Comparison of ENCODE assay signal across 8 mouse cellular contexts in the genomic region with DNA sequence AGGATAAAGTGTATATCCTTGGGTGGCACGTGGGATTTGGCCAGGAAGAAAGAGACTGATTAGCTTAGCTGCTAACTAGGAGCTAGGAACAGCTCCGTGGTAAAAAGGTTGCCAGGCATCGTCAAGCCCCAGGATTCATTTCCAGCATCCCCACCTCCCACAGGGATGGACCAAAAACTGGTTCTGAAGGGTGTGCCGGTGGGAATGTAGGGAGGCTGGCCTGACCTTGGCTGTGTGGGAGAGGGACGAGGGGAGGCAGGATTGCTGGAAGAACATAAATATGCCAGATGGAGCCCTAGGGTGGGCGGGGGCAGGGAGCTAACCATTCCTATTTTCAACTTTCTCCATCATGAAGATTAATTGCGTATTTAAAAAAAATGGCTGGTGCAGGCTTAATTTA. TPM values are rescaled to one million over a fixed set of nuclear protein-coding genes. Genes with fewer than 3 reads are reported as not detected.
DNase-seq lines count a peak whose midpoint lies in the region; ATAC-seq and TF ChIP-seq lines count a peak whose summit lies in the region.

No protein-coding gene starts in this region.

- H3K27ac ChIP-seq in heart, embryonic 15.5 days = no peak overlapping the region
- H3K27ac ChIP-seq in heart, adult 2 months = no peak overlapping the region
- no peak overlapping the region for H3K27ac ChIP-seq in CH12.LX (ENCODE audit: insufficient read depth, low read depth)
- peak overlapping the region; percentile 58 for H3K27ac ChIP-seq in forebrain, embryonic 10.5 days

- 38% methylated on average over 7 of the region's 7 CpGs for WGBS in heart, embryonic 15.5 days
- WGBS in heart, adult 2 months = 55% methylated on average over 7 of the region's 7 CpGs
- 39% methylated on average over 7 of the region's 7 CpGs for WGBS in forebrain, embryonic 10.5 days

- no peaks in the 10 kb centered on the region for H3K27me3 ChIP-seq in heart, embryonic 15.5 days
- H3K27me3 ChIP-seq in heart, adult 2 months (ENCODE audit: control insufficient read depth, insufficient read depth, low read length) = no peaks in the 10 kb centered on the region
- H3K27me3 ChIP-seq in CH12.LX (replicated peaks) = no peaks in the 10 kb centered on the region
- H3K27me3 ChIP-seq in forebrain, embryonic 10.5 days (ENCODE audit: poor library complexity, severe bottlenecking) = no peaks in the 10 kb centered on the region

- H3K36me3 ChIP-seq in heart, embryonic 15.5 days = no peaks in the 10 kb centered on the region
- H3K36me3 ChIP-seq in heart, adult 2 months (ENCODE audit: control insufficient read depth, insufficient read depth, low read length) = no peaks in the 10 kb centered on the region
- H3K36me3 ChIP-seq in CH12.LX (replicated peaks in 1 of 2; ENCODE audit: control insufficient read depth in 1 of 2, insufficient read depth in 1 of 2, low read length in 1 of 2) = peaks cover 0 to 7% of the 10 kb centered on the region in 2 experiments
- H3K36me3 ChIP-seq in forebrain, embryonic 10.5 days (replicated peaks) = no peaks in the 10 kb centered on the region

- no peak for TF ChIP-seq RAD21 in CH12.LX (IDR thresholded peaks at IDR 0.05; ENCODE audit: low read depth, low read length)

- no peak for TF ChIP-seq CTCF in heart, adult 2 months (IDR thresholded peaks at IDR 0.05)
- no peak for TF ChIP-seq CTCF in CH12.LX (conservative IDR thresholded peaks at IDR 0.05 in 1 of 2, IDR thresholded peaks at IDR 0.05 in 1 of 2; ENCODE audit: low read depth in 2 of 2, low read length in 2 of 2)

- no peak for TF ChIP-seq EP300 in heart, adult 2 months (IDR thresholded peaks at IDR 0.05; ENCODE audit: insufficient read depth, low read depth, low read length)
- TF ChIP-seq EP300 in CH12.LX (IDR thresholded peaks at IDR 0.05; ENCODE audit: low read length) = no peak

- peaks cover 58% of the 10 kb centered on the region for H3K4me1 ChIP-seq in heart, embryonic 15.5 days (replicated peaks)
- peaks cover 2% of the 10 kb centered on the region; the same call in 1 of the 2 replicates for H3K4me1 ChIP-seq in heart, adult 2 months (ENCODE audit: control insufficient read depth, insufficient read depth, low read length)
- H3K4me1 ChIP-seq in CH12.LX (ENCODE audit: control insufficient read depth in 1 of 2, insufficient read depth in 2 of 2) = peaks cover 3 to 29% of the 10 kb centered on the region in 2 experiments
- peaks cover 70% of the 10 kb centered on the region for H3K4me1 ChIP-seq in forebrain, embryonic 10.5 days

- intact Hi-C loops in heart, adult 2 months (cut with DNase I) = loop anchor here (2.0 kb wide), 2 partner anchors 77 to 131 kb away; a partner anchor contains a TSS

- peak overlapping the region; percentile 74 for H3K4me2 ChIP-seq in heart, embryonic 15.5 days
- H3K4me2 ChIP-seq in CH12.LX (ENCODE audit: insufficient read depth, low read depth, poor library complexity, severe bottlenecking) = peak overlapping the region; percentile 89; the same call in 1 of the 2 replicates

- DNase-seq in heart, adult 2 months = no peak
- no peak for DNase-seq in CH12.LX (ENCODE audit: extremely low read depth)
- no peak for DNase-seq in forebrain, embryonic 10.5 days (ENCODE audit: extremely low spot score, low spot score)
- DNase-seq in mesoderm, embryonic 11.5 days (ENCODE audit: low read depth, low spot score) = peak; percentile 32
- DNase-seq in embryo, embryonic 11 days = no peak
- DNase-seq in adrenal gland, adult 18-20 months (ENCODE audit: low spot score in 2 of 2) = no peak
- no peak for DNase-seq in urinary bladder, postnatal 36 days (ENCODE audit: low spot score in 2 of 2)

- no peaks in the 10 kb centered on the region for H3K9me3 ChIP-seq in heart, embryonic 15.5 days (replicated peaks)
- H3K9me3 ChIP-seq in CH12.LX (replicated peaks; ENCODE audit: low read length) = no peaks in the 10 kb centered on the region
- H3K9me3 ChIP-seq in forebrain, embryonic 10.5 days = no peaks in the 10 kb centered on the region

- H3K4me3 ChIP-seq in heart, embryonic 15.5 days = 0 out of 2 replicates have a peak overlapping the region, but pooled peaks have one; percentile 74
- no peak overlapping the region for H3K4me3 ChIP-seq in heart, adult 2 months
- no peak overlapping the region for H3K4me3 ChIP-seq in CH12.LX (replicated peaks in 1 of 3; ENCODE audit: low read depth in 2 of 3, low read length in 2 of 3, poor library complexity in 1 of 3)
- H3K4me3 ChIP-seq in forebrain, embryonic 10.5 days = peak overlapping the region; percentile 81

- ATAC-seq in heart, embryonic 15.5 days (replicated peaks; ENCODE audit: insufficient number of reproducible peaks, insufficient read depth, low FRiP score, low read depth) = no peak

- in situ Hi-C loops in CH12.LX (cut with MboI; ENCODE audit: low pct_ligation_motif_present, low pct_unique_long_range_greater_than_20kb, low sequenced_read_pairs) = loop anchor here (10.0 kb wide), 1 partner anchor 263 kb away; no protein-coding TSS in a partner anchor

- dilution Hi-C loops in CH12.LX (cut with MboI; ENCODE audit: extremely low pct_ligation_motif_present, extremely low pct_unique_long_range_greater_than_20kb, low sequenced_read_pairs) = no loop called here

- no peak for TF ChIP-seq POLR2A in heart, adult 2 months (IDR thresholded peaks at IDR 0.05; ENCODE audit: insufficient read depth, low read depth, low read length)
- no peak for TF ChIP-seq POLR2A in CH12.LX (IDR thresholded peaks at IDR 0.05; ENCODE audit: low read depth, low read length)

- H3K9ac ChIP-seq in heart, embryonic 15.5 days = no peak overlapping the region
- no peak overlapping the region for H3K9ac ChIP-seq in heart, adult 2 months (ENCODE audit: low read depth, low read length)
- peak overlapping the region; percentile 70; the same call in 1 of the 2 replicates for H3K9ac ChIP-seq in CH12.LX (ENCODE audit: insufficient read depth, low read depth)

- no peaks in the 10 kb centered on the region for H3K79me2 ChIP-seq in heart, adult 2 months (replicated peaks; ENCODE audit: control insufficient read depth, insufficient read depth, low read length)
- H3K79me2 ChIP-seq in CH12.LX (replicated peaks; ENCODE audit: control insufficient read depth, extremely low read depth, insufficient read depth, poor library complexity, severe bottlenecking) = no peaks in the 10 kb centered on the region

TF ChIP-seq in CH12.LX, 34 proteins besides CTCF, POLR2A, EP300 and RAD21:
- TF ChIP-seq ELF1 (IDR thresholded peaks at IDR 0.05; ENCODE audit: low read depth, low read length) = no peak
- TF ChIP-seq ZNF384 (IDR thresholded peaks at IDR 0.05; ENCODE audit: low read depth, low read length) = no peak

RNA-seq across cellular contexts. Expression of a gene that starts 1.2 kb away (rescaled TPM):
- 26.9 and 37.9 TPM in 2 replicates for polyA plus RNA-seq in heart, embryonic 15.5 days (2015; fragmentation: Nextera tagmentation; extraction: Ambion mirVana)
- 10 to 100 TPM; 35.4 to 37.1 TPM for total RNA-seq in heart, adult 2 months (2021)
- polyA plus RNA-seq in heart, adult 2 months (2012; rRNA removed) = 40.4 and 45.3 TPM in 2 replicates
- total RNA-seq in CH12.LX (2012; rRNA removed) (34.9 and 35.3 TPM in 2 replicates), CH12.LX (2014; rRNA removed) (22.0 and 28.0 TPM in 2 replicates)
- polyA plus RNA-seq in CH12.LX (2012; ENCODE audit: insufficient read length, low read depth) = 36.2 and 49.4 TPM in 2 replicates
- polyA plus RNA-seq in forebrain, embryonic 10.5 days (2016; fragmentation: Nextera tagmentation; extraction: Ambion mirVana) = 23.4 and 26.2 TPM in 2 replicates
- total RNA-seq in adrenal gland, adult 18-20 months (2021) = 10 to 100 TPM; 26.4 to 36.8 TPM

Comparison
In these comparisons a context has a peak if more than half of its experiments do, and no peak if none do; other contexts are left out.
1. H3K4me3 ChIP-seq: peak in heart, embryonic 15.5 days (single experiment) and forebrain, embryonic 10.5 days (single experiment); none in heart, adult 2 months (single experiment) and CH12.LX (0 of 3).